Mouse (Mus musculus) midbrain, postnatal 0 days (tissue): ENCODE data around the gene Prss21. TPM values are rescaled to one million over a fixed set of nuclear protein-coding genes. Genes with fewer than 3 reads are reported as not detected.

Experiments
- ATAC-seq: fragments of 200-750 bp; cut with Nextera tagmentation; 2 replicates; pipeline ENCODE4 v1.8.0; 2017; ENCODE audit warnings: moderate number of reproducible peaks, mild to moderate bottlenecking, moderate TSS enrichment, moderate library complexity; ENCODE audit not compliant: low FRiP score
- DNase-seq: peaks from one replicate; pipeline ENCODE4 v3.0.0-alpha.2; 2015; ENCODE audit warnings: low spot score
- H3K27ac ChIP-seq: fragments of 300-500 bp; sonication (generic); 2 replicates; pipeline ENCODE4 v1.5.1; 2014; ENCODE audit warnings: low read depth, mild to moderate bottlenecking, low read length, mixed read lengths
- H3K27me3 ChIP-seq: fragments of 300-500 bp; sonication (generic); 2 replicates; pipeline ENCODE4 v1.6.1; 2014; ENCODE audit warnings: low read length, control low read depth, mixed read lengths; ENCODE audit not compliant: insufficient read depth
- H3K36me3 ChIP-seq: fragments of 300-500 bp; sonication (generic); 2 replicates; pipeline ENCODE4 v1.6.1; 2014; ENCODE audit warnings: low read length, control low read depth, mixed read lengths; ENCODE audit not compliant: insufficient read depth
- H3K4me1 ChIP-seq: fragments of 300-500 bp; sonication (generic); 2 replicates; pipeline ENCODE4 v1.6.1; 2014; ENCODE audit warnings: mild to moderate bottlenecking, control low read depth, antibody characterized with exemption, low read length, mixed read lengths; ENCODE audit not compliant: insufficient read depth
- H3K4me2 ChIP-seq: fragments of 300-500 bp; sonication (generic); 2 replicates; pipeline ENCODE4 v1.6.1; 2014; ENCODE audit warnings: low read depth, mild to moderate bottlenecking, low read length, mixed read lengths; ENCODE audit not compliant: poor library complexity, severe bottlenecking
- H3K4me3 ChIP-seq: fragments of 300-500 bp; sonication (generic); 2 replicates; pipeline ENCODE4 v1.5.1; 2014; ENCODE audit warnings: low read depth, mild to moderate bottlenecking, low read length, moderate library complexity
- H3K9ac ChIP-seq: fragments of 300-500 bp; sonication (generic); replicated peaks from 2 replicates; pipeline ENCODE4 v1.6.1; 2014; ENCODE audit warnings: mild to moderate bottlenecking, low read length, moderate library complexity, mixed read lengths; ENCODE audit not compliant: poor library complexity, severe bottlenecking
- H3K9me3 ChIP-seq: fragments of 300-500 bp; sonication (generic); 2 replicates; pipeline ENCODE4 v1.6.1; 2016; ENCODE audit warnings: low read length, control low read depth
- CTCF ChIP-seq: IDR thresholded peaks from 2 replicates; pipeline ENCODE4 v1.5.1; 2016; ENCODE audit warnings: antibody characterized with exemption, mild to moderate bottlenecking
- WGBS: fragments of 180-500 bp; shearing (Covaris S2); extraction: QIAGEN DNeasy Blood & Tissue Kit; methylation state at CpG from one replicate; pipeline ENCODE4 v1.1.7; 2014; 5-methylcytosine and 5-hydroxymethylcytosine counted together
- polyA plus RNA-seq: library from polyadenylated mRNA; unstranded; fragments of >200 nt; fragmentation: Nextera tagmentation; extraction: Ambion mirVana; gene quantifications from 2 replicates; pipeline ENCODE4 v1.2.1, GENCODE M21; 2015
- total RNA-seq: library from RNA; depleted of rRNA; stranded (reverse); fragments of >200 nt; gene quantifications from 2 replicates; pipeline ENCODE4 v1.2.3, GENCODE M21; 2014

The Prss21 gene
- total and polyA plus RNA-seq, 2 experiments from 2014 or later, result not detected

DNA sequence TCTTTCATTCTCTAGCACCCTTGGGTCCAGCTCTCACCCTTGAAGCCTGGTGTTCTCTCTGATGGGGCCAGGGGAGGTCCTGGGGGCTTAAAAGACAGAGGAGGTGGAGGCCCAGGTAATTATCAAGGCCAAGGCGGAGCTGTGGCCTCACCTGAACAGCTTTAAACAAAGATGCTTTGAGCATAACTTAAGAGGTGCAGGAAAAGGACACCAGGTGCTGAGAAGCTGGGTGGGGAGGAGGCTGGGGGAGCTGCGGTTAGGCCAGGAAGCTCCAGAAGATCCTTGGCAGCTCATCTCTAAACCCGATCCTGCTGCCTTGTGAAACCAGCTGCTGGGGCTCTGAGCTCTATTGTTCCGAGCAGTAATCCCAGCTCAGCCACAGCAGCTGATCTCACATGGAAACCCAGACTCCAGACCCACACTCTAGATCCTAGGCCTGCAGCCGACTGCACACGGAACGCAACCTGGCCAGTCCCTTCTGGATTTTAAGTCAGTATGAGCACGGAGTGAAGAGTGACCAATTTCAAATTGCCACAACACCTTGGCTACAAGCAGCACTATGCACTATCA lies 31.8 kb upstream of the Prss21 start, which contains the start of gene Prss33:
Gene Prss33, minus strand, starts transcription at position 51 of the 570 bp plus-strand sequence.
- H3K4me1 ChIP-seq, result no peaks in the 10 kb centered on the region
- 0 out of 2 replicates have a peak, but pooled peaks cover 5% of the 10 kb centered on the region for H3K27me3 ChIP-seq
- no peak for DNase-seq
- H3K9ac ChIP-seq, result no peak within 1 kb of the TSS
- no peak for TF ChIP-seq CTCF
- no peak within 1 kb of the TSS for H3K4me3 ChIP-seq
- no peaks in the 10 kb centered on the region for H3K36me3 ChIP-seq
- ATAC-seq, result no peak
- no peaks in the 10 kb centered on the region for H3K9me3 ChIP-seq
- no peak within 1 kb of the TSS for H3K27ac ChIP-seq
- no peak within 1 kb of the TSS for H3K4me2 ChIP-seq
- WGBS, result 32% methylated on average over 8 of the region's 8 CpGs

DNA sequence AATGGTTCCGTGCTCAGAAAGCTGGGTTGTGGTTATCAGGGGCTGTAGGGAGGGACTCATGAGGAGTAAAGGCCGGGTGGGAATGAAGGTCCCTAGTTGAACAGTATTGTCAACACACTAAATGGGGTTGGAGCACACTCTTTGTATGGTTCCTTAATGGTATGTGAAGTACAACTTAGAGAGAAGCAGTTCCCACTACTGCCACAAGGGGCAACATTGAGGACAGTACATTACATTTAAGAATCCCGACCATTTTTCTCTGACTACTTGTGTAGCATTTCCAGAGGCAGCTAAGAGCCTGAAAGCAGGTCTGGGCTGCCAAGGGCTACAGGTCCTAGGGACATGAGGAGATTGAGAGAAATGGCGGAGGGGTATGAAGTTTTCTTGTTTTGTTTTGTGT lies 26.7 kb upstream of the Prss21 start:
- WGBS, result 31% methylated on average over 4 of the region's 4 CpGs
- DNase-seq, result peak; percentile 79
- Histone ChIP-seq H3K36me3 (no peaks in the 10 kb centered on the region), H3K9ac (no peak overlapping the region), H3K4me2 (no peak overlapping the region), H3K4me3 (no peak overlapping the region), H3K4me1 (no peaks in the 10 kb centered on the region), H3K9me3 (no peaks in the 10 kb centered on the region), H3K27ac (no peak overlapping the region), H3K27me3 (no peaks in the 10 kb centered on the region)
- no peak for ATAC-seq
- peak; percentile 86 for TF ChIP-seq CTCF

DNA sequence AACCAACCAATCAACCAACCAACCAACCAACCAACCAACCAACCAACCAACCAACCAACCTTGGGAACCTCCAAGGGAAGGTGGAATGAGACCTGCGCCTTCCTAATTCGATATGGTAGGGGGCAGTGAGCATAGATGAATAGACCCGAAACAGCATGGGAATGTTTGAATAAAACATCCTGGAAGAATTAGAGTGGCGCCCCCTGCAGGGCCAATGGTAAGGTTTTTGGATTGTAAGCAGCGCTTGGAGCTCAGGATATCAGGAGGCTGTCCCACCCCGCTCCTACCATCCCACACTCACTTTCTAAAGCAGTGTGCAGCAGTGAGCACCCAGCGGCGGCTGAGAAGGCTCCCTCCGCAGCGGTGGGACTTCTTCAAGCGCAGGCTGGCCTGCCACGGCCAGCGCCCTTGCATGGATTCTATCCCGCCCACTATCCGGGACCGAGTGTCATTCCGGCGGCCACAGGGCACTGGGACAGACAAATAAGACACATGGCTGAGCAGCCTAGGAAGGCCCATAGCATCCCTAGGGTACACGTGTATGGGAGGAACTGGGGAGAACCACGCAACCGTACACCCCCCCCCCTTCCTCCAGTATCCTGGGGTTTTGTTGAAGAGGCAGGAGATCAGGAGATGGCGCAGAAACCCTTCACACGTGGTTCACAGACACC lies 24.6 kb upstream of the Prss21 start:
- no peaks in the 10 kb centered on the region for H3K27me3 ChIP-seq
- H3K9me3 ChIP-seq, result no peaks in the 10 kb centered on the region
- 48% methylated on average over 23 of the region's 23 CpGs for WGBS
- no peak overlapping the region for H3K4me3 ChIP-seq
- H3K4me2 ChIP-seq, result no peak overlapping the region
- H3K27ac ChIP-seq, result no peak overlapping the region
- no peaks in the 10 kb centered on the region for H3K36me3 ChIP-seq
- H3K4me1 ChIP-seq, result no peaks in the 10 kb centered on the region
- no peak overlapping the region for H3K9ac ChIP-seq
- ATAC-seq, result no peak
- no peak for DNase-seq
- TF ChIP-seq CTCF, result peak; percentile 27; the same call in 1 of the 2 replicates

DNA sequence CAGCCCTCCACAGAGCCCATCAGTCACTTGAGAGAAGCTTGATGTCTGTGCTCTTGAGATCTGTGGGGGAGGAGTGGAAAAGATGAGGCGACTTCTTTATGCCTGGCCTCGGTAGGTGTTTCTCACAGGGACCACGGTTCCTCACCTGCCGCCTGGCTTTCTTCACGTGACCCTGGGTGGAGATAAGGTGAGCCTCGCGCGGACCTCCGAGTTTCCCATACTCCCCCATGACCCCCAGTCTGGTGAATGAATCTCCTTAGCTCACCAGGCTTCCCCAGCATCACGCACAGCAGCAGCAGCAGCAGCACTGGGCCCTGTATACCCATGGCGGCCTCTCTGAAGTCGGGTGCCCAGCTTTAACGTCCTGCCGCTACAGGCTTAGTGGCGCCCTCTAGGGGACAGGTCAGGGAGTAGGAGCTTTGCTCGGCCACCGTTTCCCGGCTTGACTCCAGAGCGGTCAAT lies 24.0 kb upstream of the Prss21 start, which contains the start of the genes Prss32 and Prss41:
Gene Prss32, plus strand, starts transcription at position 44 of the 462 bp plus-strand sequence.
Gene Prss41, minus strand, starts transcription at position 361 of the 462 bp plus-strand sequence.
- Histone ChIP-seq H3K4me1 (no peaks in the 10 kb centered on the region), H3K9ac (no peak within 1 kb of the TSS), H3K27ac (no peak within 1 kb of the TSS), H3K27me3 (no peaks in the 10 kb centered on the region), H3K36me3 (no peaks in the 10 kb centered on the region), H3K4me2 (no peak within 1 kb of the TSS), H3K9me3 (no peaks in the 10 kb centered on the region), H3K4me3 (no peak within 1 kb of the TSS)
- DNase-seq (no peak), ATAC-seq (0 out of 2 replicates have a peak, but pooled peaks have one; percentile 47)
- 10% methylated on average over 19 of the region's 19 CpGs for WGBS
- peak; percentile 62 for TF ChIP-seq CTCF

DNA sequence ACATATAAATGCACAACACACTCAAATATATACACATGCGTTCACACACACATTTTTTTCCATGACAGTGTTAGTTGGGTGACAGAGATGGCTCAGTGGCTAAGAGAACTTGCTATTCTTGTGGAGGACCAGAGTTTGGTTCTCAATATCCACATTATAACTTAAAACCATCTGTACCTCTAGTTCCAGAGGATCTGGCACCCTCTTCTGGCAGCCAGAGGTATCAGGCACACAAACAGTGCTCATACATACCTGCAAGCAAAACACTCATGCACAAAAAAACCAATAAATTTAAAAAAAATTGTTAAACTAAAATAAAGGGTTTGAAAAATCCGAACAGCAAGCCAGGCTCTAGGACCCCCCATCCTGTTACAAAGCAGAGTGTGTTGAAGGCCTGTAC lies 17.8 kb upstream of the Prss21 start:
- Histone ChIP-seq H3K4me2 (no peak overlapping the region), H3K27me3 (no peaks in the 10 kb centered on the region), H3K9me3 (no peaks in the 10 kb centered on the region), H3K4me1 (no peaks in the 10 kb centered on the region), H3K4me3 (no peak overlapping the region), H3K9ac (no peak overlapping the region), H3K27ac (no peak overlapping the region), H3K36me3 (no peaks in the 10 kb centered on the region)
- 53% methylated on average over 2 of the region's 2 CpGs for WGBS
- DNase-seq (no peak), ATAC-seq (no peak)
- peak; percentile 41 for TF ChIP-seq CTCF
